Mouse (Mus musculus) kidney, adult 9 months (tissue): Measurements from ENCODE around the gene Itsn1.

Experiments used
- DNase-seq: peaks from one replicate; pipeline ENCODE4 v3.0.0; 2022

The Itsn1 gene

DNA sequence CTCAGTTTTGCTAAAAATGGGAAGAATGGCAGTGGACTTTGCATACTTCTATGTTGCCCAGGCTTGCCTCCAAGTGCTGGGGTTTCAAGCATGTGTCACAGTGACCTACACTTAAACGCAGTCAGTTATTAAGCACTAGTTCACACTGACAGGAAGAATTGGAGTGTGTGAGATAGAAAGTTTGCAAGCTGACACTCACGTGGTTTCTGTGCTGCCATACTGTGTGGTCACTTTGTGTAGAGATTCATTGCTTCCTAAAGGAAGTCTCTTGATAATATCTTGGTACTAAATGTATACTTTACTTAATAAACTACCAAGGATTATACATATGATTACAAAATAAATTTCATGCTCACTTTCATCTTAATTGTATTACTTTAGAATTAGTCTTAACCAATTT is 3.7 kb downstream of the Itsn1 start:
- DNase-seq = no peak

DNA sequence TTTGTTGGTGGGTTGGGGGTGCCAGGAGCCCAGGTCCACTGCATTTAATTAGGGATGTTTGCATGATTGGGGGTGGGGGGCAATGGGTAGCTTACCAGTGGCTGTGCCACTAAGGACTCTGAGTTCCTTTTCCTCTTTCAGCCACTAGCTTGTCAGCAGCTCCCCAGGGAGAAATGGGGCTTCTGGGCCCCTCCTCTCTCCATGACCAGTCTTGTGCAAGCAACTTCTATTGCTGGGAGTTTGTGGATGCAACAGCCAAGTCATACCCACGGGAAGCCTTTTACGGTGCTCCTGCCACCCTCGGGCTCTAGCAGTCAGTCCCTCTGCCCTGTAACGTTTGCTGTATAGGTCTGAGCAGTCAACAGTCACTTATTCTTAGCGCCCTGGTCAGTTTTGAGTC is 5.7 kb downstream of the Itsn1 start:
- DNase-seq = no peak

DNA sequence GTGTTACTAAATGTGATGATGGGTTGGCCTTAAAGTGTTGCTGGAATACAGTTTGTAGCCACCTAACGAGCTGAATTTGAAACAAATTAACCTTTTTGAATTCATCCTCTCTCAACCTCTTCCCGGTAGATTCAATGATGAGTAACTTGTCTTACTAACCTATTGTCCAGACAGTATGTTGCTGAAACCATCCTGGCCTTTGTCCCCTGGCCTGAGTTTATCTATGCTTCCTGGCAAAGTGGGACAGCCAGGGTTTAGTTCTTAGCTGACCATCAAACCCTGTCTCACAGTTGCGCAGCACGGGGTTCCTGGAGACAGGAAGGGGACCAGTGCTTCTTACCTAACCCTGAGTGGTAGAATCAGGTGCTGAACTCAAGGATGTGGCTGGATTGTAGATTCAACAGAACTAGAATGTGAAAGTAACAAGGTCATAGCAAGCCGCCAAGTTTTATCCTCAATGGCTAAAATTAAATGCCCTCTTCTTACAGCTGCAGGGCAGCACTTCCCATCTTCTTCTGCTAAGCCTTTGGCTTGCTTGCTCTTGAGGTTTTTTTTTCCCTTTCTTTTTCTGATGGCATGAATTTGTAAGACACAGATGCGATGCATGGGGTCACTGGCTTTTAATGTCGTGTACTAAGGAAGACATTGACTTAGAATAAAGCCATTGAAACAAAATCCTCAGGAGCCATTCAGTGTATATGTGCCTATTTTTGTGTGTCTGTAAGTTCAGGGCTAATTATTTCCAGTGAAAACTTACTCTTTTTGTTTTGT is 7.2 kb downstream of the Itsn1 start:
- no peak for DNase-seq

DNA sequence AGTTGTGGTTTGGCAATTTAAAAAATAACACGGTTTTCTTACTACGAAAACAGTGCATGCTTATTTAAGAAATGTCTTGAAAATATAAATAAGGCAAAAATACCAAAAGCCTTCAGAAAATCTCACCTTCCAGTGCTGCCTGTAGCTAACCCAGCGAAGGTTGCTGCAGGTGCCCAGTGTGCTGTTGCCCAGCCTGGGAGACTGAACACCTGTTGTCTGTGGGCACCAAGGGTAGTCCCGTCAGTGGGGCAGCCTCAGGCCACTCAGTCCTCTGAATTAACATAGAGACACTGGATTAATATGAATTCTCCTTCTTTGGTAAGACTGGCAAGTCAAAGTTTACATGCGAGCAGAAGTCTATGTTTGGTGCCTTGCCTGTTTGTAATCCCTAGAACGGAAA is 9.4 kb downstream of the Itsn1 start:
- no peak for DNase-seq

DNA sequence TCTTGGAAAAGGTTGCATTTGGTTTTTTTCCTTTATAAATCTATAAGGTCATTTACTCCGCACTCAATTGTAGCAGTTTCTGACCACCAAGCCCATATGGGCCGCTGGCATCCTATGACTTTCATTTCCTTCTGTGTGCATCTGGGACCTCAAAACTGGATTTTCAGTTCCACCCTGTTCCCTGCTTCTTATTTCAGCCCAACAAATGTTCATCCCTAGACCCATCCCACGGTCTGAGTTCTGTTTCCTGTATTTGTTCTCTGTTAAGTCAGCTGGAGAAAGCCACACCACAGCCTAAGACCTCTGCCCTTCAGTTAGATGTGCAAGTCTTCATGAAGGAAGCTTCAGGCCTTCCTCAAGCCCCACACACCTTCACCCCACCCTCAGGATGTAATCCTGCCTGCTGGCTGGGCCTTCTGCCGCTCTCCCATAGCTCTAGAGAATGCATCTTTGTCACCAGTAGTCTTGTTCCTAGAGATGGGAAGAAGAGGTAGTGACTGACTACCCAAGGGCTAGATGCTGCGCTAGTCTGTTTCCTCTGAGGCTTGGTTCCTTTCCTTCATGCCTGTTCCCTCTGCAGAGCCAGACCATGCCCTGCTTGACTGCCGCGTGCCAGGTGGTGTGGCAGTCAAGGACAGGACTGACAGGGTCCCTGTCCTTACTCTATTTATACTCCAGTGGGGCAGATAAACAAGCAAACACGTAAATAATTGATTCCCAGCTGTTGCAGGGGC is 11.3 kb downstream of the Itsn1 start:
- no peak for DNase-seq

DNA sequence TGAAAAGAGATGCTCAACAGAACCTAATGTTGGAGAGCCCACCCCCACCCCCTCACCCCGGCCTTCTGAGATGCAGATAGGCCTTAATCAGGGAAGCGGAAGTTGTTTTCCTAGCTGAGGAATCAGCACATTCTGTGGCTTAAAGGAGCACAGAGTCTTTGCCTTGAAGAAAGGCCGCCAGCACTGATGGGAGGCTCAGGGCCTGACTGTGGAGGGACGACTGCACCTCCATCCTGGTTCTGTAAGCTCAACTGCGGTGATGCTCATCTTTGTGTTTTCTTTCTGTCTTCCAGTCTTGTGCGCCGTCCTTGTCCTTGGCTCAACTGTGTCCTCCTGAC is 11.8 kb downstream of the Itsn1 start:
- no peak for DNase-seq

DNA sequence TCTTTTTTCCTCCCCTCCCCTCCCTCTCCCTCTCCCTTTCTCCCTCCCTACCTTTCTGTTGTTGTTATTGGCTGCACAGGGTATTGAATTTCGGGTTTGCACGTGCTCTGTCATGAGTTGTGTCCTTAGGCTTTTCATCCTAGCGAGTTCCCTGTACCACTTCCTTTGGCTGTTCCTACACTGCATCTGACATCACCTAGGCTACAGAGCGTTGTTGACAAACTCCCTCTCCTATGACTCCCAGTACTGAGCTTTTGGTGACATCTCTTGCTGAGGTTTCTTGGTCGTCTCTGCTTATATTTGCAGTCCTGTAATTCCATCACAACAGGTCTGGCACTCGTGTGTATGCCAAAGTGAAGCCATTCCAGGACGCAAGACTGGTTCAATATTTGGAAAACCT is 14.0 kb downstream of the Itsn1 start:
- DNase-seq = no peak

DNA sequence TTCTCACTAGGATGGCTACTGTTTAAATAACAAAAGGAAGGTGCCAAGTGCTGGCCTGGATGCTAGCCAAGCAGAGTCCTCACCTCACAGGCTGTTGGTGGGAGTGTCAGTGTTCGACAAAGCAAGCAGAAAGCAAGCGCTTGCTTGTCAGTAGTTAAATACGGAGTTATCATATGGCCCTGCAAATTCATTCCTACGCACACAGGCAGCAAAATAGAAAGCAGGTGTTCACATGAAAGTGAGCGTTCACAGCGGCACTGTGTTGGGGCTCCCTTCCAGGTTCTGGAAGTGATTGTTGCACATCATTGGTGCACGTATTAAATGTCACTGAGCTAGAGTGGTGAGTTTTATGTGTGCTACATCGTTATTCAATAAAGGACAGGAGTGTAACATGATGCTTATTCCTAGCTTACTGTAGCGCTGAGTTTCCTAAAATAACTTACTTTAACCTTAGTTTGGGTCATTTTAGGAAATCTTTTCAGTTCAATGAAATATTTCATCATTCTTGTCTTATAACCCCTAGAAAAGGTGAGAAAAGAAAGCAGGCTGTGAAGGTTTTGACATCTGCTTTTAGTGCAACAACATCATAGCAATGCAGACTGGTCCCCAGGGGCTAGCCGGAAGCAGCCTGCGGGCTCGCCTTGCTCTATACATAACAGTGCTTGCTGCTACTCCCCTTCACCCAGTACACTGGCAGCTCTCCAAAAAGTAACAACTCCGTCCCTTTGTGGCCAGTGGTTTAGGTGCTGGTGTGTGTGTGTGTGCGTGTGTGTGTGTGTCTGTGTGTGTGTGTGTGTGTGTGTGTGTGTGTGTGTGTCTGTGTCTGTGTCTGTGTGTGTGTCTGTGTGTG is 17.2 kb downstream of the Itsn1 start:
- DNase-seq = no peak

DNA sequence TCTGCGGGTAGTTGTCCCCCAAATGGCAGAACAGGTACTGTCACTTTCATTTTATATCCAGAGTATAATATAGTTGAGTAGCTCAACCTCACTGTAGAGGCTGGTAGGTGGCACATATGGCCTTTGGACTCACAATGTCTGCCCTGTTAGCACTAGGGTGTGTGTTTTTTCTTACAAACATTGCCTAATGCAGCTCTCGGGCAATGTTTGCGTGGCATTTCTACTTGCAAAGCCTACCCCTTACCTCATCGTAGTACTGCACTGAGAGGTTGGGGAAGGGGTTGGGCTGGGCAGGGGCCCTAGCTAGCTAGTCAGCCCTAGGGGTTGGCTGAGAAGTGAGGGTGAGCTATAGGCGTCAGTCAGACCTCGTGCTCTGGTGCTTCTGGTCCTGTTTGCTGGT is 18.5 kb downstream of the Itsn1 start:
- DNase-seq = no peak

DNA sequence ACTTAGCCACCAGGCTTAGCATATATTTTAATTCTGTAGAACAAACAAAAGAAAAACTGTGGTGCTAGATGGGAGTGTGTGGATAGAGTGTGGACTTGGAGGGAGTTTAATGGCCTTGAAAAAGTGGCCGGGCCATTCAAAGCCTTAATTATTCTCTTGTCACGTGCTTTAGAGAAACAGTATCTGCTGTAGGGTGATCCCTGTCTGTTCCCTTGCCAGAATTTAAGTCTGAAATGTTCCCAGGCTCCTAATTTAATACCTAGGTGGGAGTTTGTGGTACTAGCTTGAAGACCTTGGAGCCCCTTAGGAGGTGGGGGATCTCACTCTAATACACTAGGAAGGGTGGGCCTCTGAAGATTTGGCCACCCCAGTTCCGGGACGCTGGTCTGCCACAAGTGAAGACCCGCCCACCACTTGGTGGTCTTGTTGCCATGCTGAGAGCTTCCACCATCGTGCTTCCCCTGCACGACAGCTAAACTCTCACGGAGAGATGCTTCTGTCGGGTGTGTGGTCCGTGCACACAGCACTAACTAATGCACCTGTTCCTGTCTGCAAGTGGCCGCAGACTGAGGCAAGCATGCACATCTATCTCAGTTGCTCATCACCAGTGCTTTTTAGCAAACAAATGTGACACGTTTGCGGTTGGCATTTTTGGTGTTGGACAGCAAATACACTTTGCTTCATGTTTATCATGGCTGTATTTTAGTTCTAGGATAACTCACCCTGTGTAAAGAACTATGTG is 22.7 kb downstream of the Itsn1 start:
- DNase-seq = no peak

DNA sequence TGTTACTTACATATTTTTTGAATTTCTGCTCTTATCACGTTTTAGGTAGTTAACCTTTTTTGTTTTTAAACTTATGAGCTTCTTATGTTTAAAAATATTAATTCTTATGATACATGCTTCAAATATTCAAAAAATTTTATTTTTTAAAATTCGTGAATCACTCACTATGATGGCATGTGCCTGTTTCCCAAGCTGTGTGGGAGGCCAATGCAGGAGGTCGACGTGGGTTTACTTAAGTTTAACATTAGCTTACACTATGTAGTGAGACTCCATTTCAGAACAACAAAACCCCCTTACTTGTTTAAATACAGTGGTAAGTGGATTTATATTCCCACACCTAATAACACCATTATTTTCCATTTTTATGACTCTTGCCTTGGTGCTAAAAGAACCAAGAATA is 24.5 kb downstream of the Itsn1 start:
- DNase-seq = no peak

DNA sequence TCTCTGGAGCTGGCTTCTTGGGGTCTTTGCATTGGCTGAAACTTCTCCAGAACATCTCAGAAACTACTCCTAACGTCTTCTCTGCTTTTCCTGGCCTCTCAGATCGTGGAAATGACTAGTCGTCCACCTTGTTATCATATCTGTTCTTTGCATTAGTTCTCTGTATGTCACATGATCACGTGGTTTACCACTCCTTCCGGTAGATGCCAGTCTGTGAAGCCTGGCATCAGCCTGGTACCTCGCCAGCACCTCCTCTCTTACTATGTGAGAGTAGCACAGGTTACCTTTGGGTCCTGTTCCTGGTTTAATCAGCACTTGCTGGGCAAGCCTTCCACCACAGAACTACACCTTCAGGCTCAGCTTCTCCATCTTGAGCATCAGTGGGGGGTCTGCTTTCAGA is 25.9 kb downstream of the Itsn1 start:
- no peak for DNase-seq

DNA sequence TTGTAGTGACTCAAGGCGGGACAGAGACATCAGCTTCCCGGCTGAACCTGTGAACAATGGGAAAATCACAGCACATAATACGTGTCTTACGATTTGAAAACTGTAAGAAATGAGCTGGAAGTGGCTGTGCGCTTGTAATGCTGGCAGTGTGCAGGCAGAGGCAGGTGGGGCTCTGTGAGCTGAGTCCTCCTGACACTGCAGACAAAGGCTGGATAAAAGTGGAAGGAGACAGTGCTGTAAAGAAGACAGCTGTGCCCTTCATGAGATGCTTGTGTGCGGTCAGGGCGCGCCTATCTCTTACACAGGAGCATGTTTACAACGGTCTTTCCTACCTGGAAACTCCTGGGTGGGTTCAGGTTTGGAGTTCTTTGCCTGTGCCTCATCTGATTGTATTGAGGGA is 32.1 kb downstream of the Itsn1 start:
- no peak for DNase-seq

DNA sequence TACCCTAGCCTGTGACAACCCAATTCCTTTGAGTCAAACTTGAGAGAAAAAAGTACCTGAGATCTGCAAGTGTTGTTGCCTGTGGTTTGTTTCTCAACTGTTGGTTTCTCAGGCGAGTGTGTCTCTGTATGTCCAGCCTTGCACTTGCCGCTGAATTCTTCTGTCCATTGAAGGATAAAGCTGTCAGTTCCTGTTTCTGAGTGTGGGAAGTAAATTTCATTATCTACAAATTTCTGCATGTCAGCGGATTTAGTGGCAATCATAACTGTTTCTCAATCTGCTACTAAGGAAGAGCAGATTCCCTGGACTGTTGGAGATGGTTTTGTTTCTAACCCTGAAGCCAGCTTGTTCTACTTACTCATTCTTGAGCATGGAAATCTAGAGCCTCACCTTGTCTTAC is 32.7 kb downstream of the Itsn1 start:
- no peak for DNase-seq

DNA sequence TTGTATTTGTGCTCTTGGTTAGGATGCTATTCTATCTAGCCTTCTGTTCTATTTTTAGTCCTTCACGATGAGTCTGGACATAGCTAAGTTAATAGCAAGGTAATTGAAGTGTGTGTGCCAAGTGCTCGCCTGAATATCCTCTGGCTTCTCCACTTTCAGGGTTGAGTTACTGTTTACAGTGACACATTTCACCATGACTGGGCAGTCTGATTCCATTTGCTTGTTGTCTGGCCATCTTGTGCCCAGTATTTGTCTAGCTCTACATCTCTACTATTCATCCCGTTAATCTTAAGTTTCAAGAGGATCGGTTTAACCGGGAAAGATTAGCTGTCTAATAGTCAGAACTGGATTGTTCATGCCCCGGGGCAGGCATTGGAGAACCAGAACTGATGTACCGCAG is 33.4 kb downstream of the Itsn1 start:
- peak; percentile 20 for DNase-seq

DNA sequence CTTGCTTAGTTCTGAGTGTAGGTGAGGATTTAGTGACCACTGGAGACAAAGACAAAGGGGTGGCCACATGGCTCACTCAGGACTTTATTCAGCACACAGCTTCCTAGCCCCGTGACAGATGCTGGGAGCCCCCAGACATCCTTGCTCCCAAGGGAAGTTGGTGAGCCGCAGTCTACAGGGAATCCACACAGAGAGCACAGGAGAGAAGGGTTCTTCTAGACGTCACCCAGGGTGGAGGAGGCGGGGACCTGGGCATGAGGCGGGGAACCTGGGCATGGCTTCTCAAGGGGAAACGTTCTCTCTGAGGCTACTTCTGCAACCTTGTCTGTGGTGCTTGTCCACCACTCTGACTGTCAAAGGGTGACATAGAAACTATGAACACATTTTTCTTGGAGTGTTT is 34.9 kb downstream of the Itsn1 start:
- no peak for DNase-seq

DNA sequence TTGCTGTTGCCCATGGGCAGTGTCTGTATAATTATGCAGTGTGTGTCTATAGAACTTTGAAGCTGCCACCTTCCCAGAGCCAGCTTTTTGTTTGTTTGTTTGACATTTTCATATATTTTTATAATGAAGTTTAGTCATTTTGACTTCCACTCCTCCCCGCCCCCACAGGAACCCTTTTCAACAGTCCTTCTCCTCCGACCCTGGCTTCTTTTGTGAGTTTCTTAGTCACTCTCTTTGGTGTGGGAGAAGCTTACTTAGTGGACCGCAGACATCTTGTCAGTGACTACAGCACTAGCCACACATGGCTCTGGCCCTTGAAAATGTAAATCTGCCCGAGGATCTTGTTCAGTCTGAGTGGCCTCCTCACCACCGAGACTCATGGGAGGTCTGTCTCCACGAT is 35.3 kb downstream of the Itsn1 start:
- DNase-seq = no peak

DNA sequence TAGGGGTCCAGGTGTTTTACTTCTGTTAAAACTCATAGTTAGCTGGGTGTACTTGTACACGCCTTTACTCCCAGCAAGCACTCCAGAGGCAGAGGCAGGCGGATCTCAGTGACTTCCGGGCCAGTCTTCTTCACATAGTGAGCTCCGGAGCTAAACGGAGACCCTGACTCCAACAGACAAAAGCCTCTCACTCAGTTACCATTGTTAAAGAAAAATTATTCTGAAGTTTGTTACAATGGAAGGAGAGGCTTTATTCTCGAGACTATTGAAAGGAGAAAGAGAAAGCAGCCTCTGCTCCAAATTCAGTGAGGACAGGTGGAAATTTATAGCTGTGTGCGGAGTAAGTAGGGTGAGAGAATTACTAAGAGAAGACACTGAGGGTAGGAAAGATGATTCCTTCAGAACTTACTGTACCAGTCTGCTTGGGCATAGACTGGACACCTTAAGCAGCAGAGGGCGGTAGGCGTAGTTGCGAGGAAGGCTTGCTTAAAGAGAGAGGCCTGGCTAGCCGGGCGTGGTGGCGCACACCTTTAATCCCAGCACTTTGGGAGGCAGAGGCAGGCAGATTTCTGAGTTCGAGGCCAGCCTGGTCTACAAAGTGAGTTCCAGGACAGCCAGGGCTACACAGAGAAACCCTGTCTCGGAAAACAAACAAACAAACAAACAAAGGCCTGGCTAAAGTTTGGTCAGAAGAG is 36.2 kb downstream of the Itsn1 start:
- no peak for DNase-seq

DNA sequence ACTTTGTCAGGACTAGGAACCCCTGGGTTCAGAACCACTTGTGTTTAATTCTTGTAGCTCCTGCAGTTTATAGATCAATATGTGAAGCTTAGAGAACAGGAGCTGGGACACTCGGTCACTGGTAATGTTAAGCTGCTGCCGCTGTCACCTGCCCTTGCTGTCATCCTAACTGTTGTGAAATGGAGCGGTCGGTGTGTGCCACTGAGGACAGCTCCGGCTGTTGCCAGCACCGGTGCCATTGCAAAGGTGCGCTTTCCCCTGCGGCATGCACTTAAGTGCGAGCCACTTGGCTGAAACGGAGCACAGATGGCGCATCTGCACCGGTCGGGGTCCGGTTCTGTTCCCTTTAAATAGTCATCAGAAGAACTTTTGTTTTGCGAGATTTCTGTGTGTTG is 36.7 kb downstream of the Itsn1 start:
- DNase-seq = no peak

DNA sequence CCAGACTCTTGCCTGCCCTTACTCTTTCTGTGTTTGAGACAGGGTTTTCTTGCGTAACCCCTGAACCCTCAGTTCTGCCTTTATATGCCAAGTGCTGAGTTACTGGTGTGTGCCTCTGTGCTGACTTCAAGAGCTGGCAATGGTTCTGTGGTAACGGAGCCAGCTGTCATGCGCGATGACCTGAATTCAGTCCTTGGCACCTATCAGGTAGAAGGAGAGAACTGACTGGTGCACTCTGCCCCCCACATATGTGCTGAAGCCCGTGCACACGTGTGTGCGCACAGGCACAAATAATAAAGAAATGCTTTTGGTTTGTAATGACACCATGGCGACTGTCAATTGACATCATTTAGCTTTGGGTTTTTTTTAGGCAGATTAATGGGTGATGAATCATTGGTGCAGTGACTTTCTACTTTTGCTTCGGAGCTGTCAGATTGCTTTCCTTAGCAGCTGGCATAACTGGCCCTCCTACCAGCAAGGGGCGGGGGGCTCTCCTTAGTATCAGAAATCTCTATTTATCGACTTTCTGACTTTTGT is 38.2 kb downstream of the Itsn1 start:
- peak; percentile 61 for DNase-seq

DNA sequence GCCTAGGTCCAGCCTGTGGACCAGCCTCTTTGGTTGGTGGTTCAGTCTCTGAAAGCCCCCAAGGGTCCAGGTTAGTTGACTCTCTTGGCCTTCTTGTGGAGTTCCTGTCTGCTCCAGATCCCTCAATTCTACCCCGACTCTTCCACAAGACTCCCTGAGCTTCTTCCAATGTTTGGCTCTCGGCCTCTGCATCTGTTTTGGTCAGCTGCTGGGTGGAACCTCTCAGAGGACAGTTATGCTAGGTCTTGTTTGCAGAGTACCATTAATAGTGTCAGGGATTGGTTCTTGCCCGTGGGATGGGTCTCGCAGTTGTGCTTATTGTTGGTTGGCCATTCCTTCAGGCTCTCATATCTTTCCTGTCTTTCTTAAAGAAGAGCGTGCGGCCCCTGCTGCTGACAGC is 39.5 kb downstream of the Itsn1 start:
- DNase-seq = no peak

DNA sequence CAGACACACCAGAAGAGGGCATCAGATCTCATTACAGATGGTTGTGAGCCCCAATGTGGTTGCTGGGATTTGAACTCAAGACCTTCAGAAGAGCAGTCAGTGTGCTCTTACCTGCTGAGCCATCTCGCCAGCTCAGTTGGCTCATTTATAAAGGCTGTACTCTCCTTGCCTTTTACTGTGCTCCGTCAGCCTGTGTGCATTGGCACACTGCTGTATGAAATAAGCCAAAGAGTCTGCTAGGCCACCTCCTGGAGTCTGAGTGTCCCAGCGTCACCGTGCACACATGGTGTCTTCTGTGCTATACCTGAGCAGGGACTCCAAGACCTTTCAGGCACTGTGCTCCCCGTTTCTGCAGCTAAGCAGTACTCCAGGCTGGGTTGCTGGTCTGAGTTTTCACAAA is 40.8 kb downstream of the Itsn1 start:
- no peak for DNase-seq
